ENCODE assay signal across 9 mouse cellular contexts in the genomic region with DNA sequence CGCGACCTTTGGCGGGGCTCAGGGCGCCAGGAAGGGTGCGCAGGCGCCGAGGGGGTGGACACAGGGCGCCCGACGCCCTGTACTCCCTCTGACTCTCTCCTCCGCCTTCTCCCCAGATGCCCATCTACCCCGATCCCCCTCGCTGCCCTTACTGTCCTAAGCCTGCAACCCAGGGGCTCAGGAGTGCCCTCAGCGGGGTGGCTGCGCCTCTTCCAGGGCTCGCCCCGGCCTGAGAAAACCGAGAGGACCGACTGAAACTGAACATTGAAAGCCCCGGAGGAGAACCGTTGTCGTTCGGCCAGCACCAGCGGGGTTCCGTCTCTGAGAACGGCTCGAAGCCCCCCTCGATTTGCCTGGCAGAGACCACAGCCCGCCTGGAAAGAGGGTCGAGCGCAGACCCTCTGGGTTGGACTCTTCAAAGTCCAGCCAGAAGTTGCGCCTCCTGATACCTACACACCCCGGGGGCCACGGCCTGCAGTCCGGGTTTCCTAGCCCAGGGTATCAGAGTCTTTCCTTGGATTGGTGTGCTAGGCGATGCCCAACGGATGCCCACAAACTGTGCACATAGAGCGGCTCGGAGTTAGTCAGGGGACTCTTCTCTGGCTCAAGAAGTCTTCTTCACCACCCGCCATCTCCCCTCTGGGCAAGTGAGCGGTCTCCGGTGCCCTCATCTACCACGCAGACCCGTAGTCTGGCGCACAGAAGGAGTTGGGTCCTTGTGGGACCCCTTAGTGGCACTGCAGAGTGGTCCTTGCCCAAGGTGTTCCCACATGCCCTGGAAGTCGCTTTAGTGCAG. TPM values are rescaled to one million over a fixed set of nuclear protein-coding genes. Genes with fewer than 3 reads are reported as not detected.
DNase-seq lines count a peak whose midpoint lies in the region; ATAC-seq and TF ChIP-seq lines count a peak whose summit lies in the region.
"Had no signal": no experiment of that assay in that cellular context is flagged by ENCODE, and none has a peak within 500 bp of the region (broad histone marks: within the 10 kb centered on the region; RNA-seq: fewer than 3 reads in every experiment).

No protein-coding gene starts in this region.

- no peak for ATAC-seq in heart, embryonic 13.5 days (ENCODE audit: extremely low read depth, insufficient number of reproducible peaks, low FRiP score, low TSS enrichment)
- ATAC-seq in forebrain, embryonic 14.5 days = no peak
- no peak for ATAC-seq in liver, embryonic 16.5 days (ENCODE audit: low read depth)

- H3K9me3 ChIP-seq in heart, embryonic 13.5 days = no peaks in the 10 kb centered on the region
- no peaks in the 10 kb centered on the region for H3K9me3 ChIP-seq in ES-Bruce4 (replicated peaks; ENCODE audit: control insufficient read depth, insufficient read depth, low read length, poor library complexity, severe bottlenecking)
- no peaks in the 10 kb centered on the region for H3K9me3 ChIP-seq in forebrain, embryonic 14.5 days (replicated peaks; ENCODE audit: control insufficient read depth, low read length)
- no peaks in the 10 kb centered on the region for H3K9me3 ChIP-seq in liver, embryonic 16.5 days (replicated peaks; ENCODE audit: control insufficient read depth, low read length)

- no peak for TF ChIP-seq POLR2A in ES-Bruce4 (IDR thresholded peaks at IDR 0.05; ENCODE audit: insufficient read depth, low read length)

- no peak for TF ChIP-seq EP300 in ES-Bruce4 (IDR thresholded peaks at IDR 0.05; ENCODE audit: insufficient read depth, low read depth, low read length)

- 1% methylated on average over 46 of the region's 46 CpGs for WGBS in heart, embryonic 13.5 days
- WGBS in forebrain, embryonic 14.5 days = 1% methylated on average over 44 of the region's 46 CpGs
- 4% methylated on average over 44 of the region's 46 CpGs for WGBS in liver, embryonic 16.5 days (ENCODE audit: insufficient replicate concordance)

- H3K9ac ChIP-seq in heart, embryonic 13.5 days = peak overlapping the region; percentile 75
- peak overlapping the region; percentile 48 for H3K9ac ChIP-seq in ES-Bruce4 (ENCODE audit: low read depth, poor library complexity, severe bottlenecking)
- peak overlapping the region; percentile 63 for H3K9ac ChIP-seq in forebrain, embryonic 14.5 days (ENCODE audit: low read length)
- H3K9ac ChIP-seq in liver, embryonic 16.5 days (ENCODE audit: low read depth, low read length) = no peak overlapping the region

- intact Hi-C loops in heart, postnatal 14 days (cut with DNase I) = no loop called here

- H3K4me3 ChIP-seq in heart, embryonic 13.5 days = peak overlapping the region; percentile 94
- H3K4me3 ChIP-seq in ES-Bruce4 (ENCODE audit: low read depth, low read length) = peak overlapping the region; percentile 47
- peak overlapping the region; percentile 40 for H3K4me3 ChIP-seq in forebrain, embryonic 14.5 days (ENCODE audit: low read depth, low read length)
- peak overlapping the region; percentile 49 for H3K4me3 ChIP-seq in liver, embryonic 16.5 days (ENCODE audit: low read depth, low read length)

- DNase-seq in heart, postnatal 14 days = no peak
- no peak for DNase-seq in forebrain, embryonic 14.5 days (ENCODE audit: low spot score)
- no peak for DNase-seq in ovary, postnatal 10 days (ENCODE audit: low spot score)
- no peak for DNase-seq in adrenal gland, adult 2 months
- no peak for DNase-seq in frontal cortex, postnatal 36 days (ENCODE audit: low spot score in 2 of 2)

- peak overlapping the region; percentile 96 for H3K4me2 ChIP-seq in heart, embryonic 13.5 days
- H3K4me2 ChIP-seq in forebrain, embryonic 14.5 days (ENCODE audit: low read length) = peak overlapping the region; percentile 75
- peak overlapping the region; percentile 59 for H3K4me2 ChIP-seq in liver, embryonic 16.5 days (ENCODE audit: low read depth, low read length)

- 0 out of 2 replicates have a peak, but pooled peaks cover 3% of the 10 kb centered on the region for H3K36me3 ChIP-seq in heart, embryonic 13.5 days
- no peaks in the 10 kb centered on the region for H3K36me3 ChIP-seq in ES-Bruce4 (ENCODE audit: control insufficient read depth, insufficient read depth, low read length, poor library complexity, severe bottlenecking)
- 0 out of 2 replicates have a peak, but pooled peaks cover 3% of the 10 kb centered on the region for H3K36me3 ChIP-seq in forebrain, embryonic 14.5 days (ENCODE audit: control insufficient read depth, insufficient read depth, low read length)
- no peaks in the 10 kb centered on the region for H3K36me3 ChIP-seq in liver, embryonic 16.5 days (ENCODE audit: control insufficient read depth, insufficient read depth)

- peaks cover 65% of the 10 kb centered on the region for H3K27me3 ChIP-seq in heart, embryonic 13.5 days (replicated peaks)
- peaks cover 22% of the 10 kb centered on the region for H3K27me3 ChIP-seq in ES-Bruce4 (ENCODE audit: control insufficient read depth, insufficient read depth, low read length, poor library complexity, severe bottlenecking)
- H3K27me3 ChIP-seq in forebrain, embryonic 14.5 days (replicated peaks; ENCODE audit: control insufficient read depth, insufficient read depth, low read length) = peaks cover 48% of the 10 kb centered on the region
- H3K27me3 ChIP-seq in liver, embryonic 16.5 days (ENCODE audit: control insufficient read depth, insufficient read depth, low read depth, low read length) = peaks cover 65% of the 10 kb centered on the region

- no peak overlapping the region for H3K27ac ChIP-seq in heart, embryonic 13.5 days (replicated peaks)
- no peak overlapping the region for H3K27ac ChIP-seq in ES-Bruce4 (ENCODE audit: insufficient read depth, low read length)
- no peak overlapping the region for H3K27ac ChIP-seq in forebrain, embryonic 14.5 days (ENCODE audit: low read depth, low read length)
- no peak overlapping the region for H3K27ac ChIP-seq in liver, embryonic 16.5 days (ENCODE audit: low read length)
- H3K27ac ChIP-seq: macrophage had no signal

- TF ChIP-seq CTCF in ES-Bruce4 (IDR thresholded peaks at IDR 0.05; ENCODE audit: low read depth, low read length) = no peak

- peaks cover 38% of the 10 kb centered on the region for H3K4me1 ChIP-seq in heart, embryonic 13.5 days
- H3K4me1 ChIP-seq in ES-Bruce4 (ENCODE audit: control insufficient read depth, insufficient read depth, low read length) = peaks cover 2% of the 10 kb centered on the region
- peaks cover 12% of the 10 kb centered on the region for H3K4me1 ChIP-seq in forebrain, embryonic 14.5 days (ENCODE audit: control insufficient read depth, insufficient read depth, low read length)
- H3K4me1 ChIP-seq in liver, embryonic 16.5 days (ENCODE audit: control insufficient read depth, low read depth, low read length) = peaks cover 24% of the 10 kb centered on the region

RNA-seq across cellular contexts. Expression of gene Trp73, which starts 0.4 kb away (rescaled TPM):
- 0.07 and 0.10 TPM in 2 replicates for polyA plus RNA-seq in heart, embryonic 13.5 days (2015; fragmentation: Nextera tagmentation; extraction: Ambion mirVana)
- total RNA-seq in heart, postnatal 14 days (2021) = under 1 TPM; 0.05 to 0.07 TPM
- polyA plus RNA-seq in ES-Bruce4 (2011; ENCODE audit: insufficient read depth, insufficient read length, low read depth, missing spikeins) = 2.3 and 2.8 TPM in 2 replicates
- 4.6 and 5.4 TPM in 2 replicates for polyA plus RNA-seq in forebrain, embryonic 14.5 days (2014; fragmentation: Nextera tagmentation; extraction: Ambion mirVana)
- polyA plus RNA-seq in liver, embryonic 16.5 days (2015; fragmentation: Nextera tagmentation; extraction: Ambion mirVana) = 0.05 TPM in 1 of 2 replicates, not detected in the other
- total RNA-seq in adrenal gland, adult 2 months (2021) = not detected
- polyA plus RNA-seq in adrenal gland, adult 2 months (2012; rRNA removed) = 0.30 TPM in 1 of 2 replicates, not detected in the other
- polyA plus RNA-seq: macrophage had no signal

RNA-seq across cellular contexts. Expression of gene Wrap73, which starts 1.8 kb away (rescaled TPM):
- 22.6 and 24.3 TPM in 2 replicates for polyA plus RNA-seq in heart, embryonic 13.5 days (2015; fragmentation: Nextera tagmentation; extraction: Ambion mirVana)
- total RNA-seq in heart, postnatal 14 days (2021) = 10 to 100 TPM; 12.6 to 13.5 TPM
- 11.9 and 15.4 TPM in 2 replicates for polyA plus RNA-seq in ES-Bruce4 (2011; ENCODE audit: insufficient read depth, insufficient read length, low read depth, missing spikeins)
- 64.2 and 69.7 TPM in 2 replicates for polyA plus RNA-seq in forebrain, embryonic 14.5 days (2014; fragmentation: Nextera tagmentation; extraction: Ambion mirVana)
- 22.5 and 24.7 TPM in 2 replicates for polyA plus RNA-seq in liver, embryonic 16.5 days (2015; fragmentation: Nextera tagmentation; extraction: Ambion mirVana)
- 10 to 100 TPM; 16.7 to 20.4 TPM for total RNA-seq in adrenal gland, adult 2 months (2021)
- 41.0 and 41.1 TPM in 2 replicates for polyA plus RNA-seq in adrenal gland, adult 2 months (2012; rRNA removed)

RNA-seq across cellular contexts. Expression of gene Tprgl, which starts 20.1 kb away (rescaled TPM):
- 119 and 121 TPM in 2 replicates for polyA plus RNA-seq in heart, embryonic 13.5 days (2015; fragmentation: Nextera tagmentation; extraction: Ambion mirVana)
- total RNA-seq in heart, postnatal 14 days (2021) = 100 to 1,000 TPM; 121 to 126 TPM
- 66.0 and 68.9 TPM in 2 replicates for polyA plus RNA-seq in ES-Bruce4 (2011; ENCODE audit: insufficient read depth, insufficient read length, low read depth, missing spikeins)
- polyA plus RNA-seq in forebrain, embryonic 14.5 days (2014; fragmentation: Nextera tagmentation; extraction: Ambion mirVana) = 184 and 194 TPM in 2 replicates
- polyA plus RNA-seq in liver, embryonic 16.5 days (2015; fragmentation: Nextera tagmentation; extraction: Ambion mirVana) = 128 and 131 TPM in 2 replicates
- 100 to 1,000 TPM; 151 to 180 TPM for total RNA-seq in adrenal gland, adult 2 months (2021)
- polyA plus RNA-seq in adrenal gland, adult 2 months (2012; rRNA removed) = 188 and 210 TPM in 2 replicates

RNA-seq across cellular contexts. Expression of gene Megf6, which starts 30.1 kb away (rescaled TPM):
- polyA plus RNA-seq in heart, embryonic 13.5 days (2015; fragmentation: Nextera tagmentation; extraction: Ambion mirVana) = 25.9 and 28.4 TPM in 2 replicates
- total RNA-seq in heart, postnatal 14 days (2021) = 10 to 100 TPM; 18.2 to 20.6 TPM
- polyA plus RNA-seq in ES-Bruce4 (2011; ENCODE audit: insufficient read depth, insufficient read length, low read depth, missing spikeins) = 3.2 and 3.8 TPM in 2 replicates
- polyA plus RNA-seq in forebrain, embryonic 14.5 days (2014; fragmentation: Nextera tagmentation; extraction: Ambion mirVana) = 4.6 and 7.7 TPM in 2 replicates
- polyA plus RNA-seq in liver, embryonic 16.5 days (2015; fragmentation: Nextera tagmentation; extraction: Ambion mirVana) = 1.7 and 1.9 TPM in 2 replicates
- total RNA-seq in adrenal gland, adult 2 months (2021) = 1 to 10 TPM; 2.3 to 2.6 TPM
- 4.5 and 5.3 TPM in 2 replicates for polyA plus RNA-seq in adrenal gland, adult 2 months (2012; rRNA removed)
- polyA plus RNA-seq: macrophage had no signal

Comparison
In these comparisons a context has a peak if more than half of its experiments do, and no peak if none do; other contexts are left out.
1. H3K4me3 ChIP-seq: peak in every context shown above with its lines; median percentile 94 in heart, embryonic 13.5 days; 49 in liver, embryonic 16.5 days; 47 in ES-Bruce4; 40 in forebrain, embryonic 14.5 days.